Mouse (Mus musculus): ENCODE measurements around the gene Kcnh4.

- no peak for TF ChIP-seq CTCF (IDR thresholded peaks at IDR 0.05; ENCODE audit: borderline replicate concordance, extremely low read depth, insufficient read depth, insufficient read length)
- no peak for TF ChIP-seq POLR2A (IDR thresholded peaks at IDR 0.05; ENCODE audit: borderline replicate concordance, extremely low read depth, insufficient read depth, insufficient read length, poor library complexity, severe bottlenecking)
Measured at GRCm38 (mm10) chr11:100710977-100711376, 48.8 kb downstream of the Kcnh4 start.
